Mouse (Mus musculus) layer of hippocampus, adult 11-12 months (tissue): ENCODE results near the gene Fam174b.

ENCODE experiments used
- DNase-seq: peaks from one replicate; pipeline ENCODE4 v3.0.0; 2022; ENCODE audit warnings: low spot score

Gene Fam174b

GRCm38 (mm10) chr7:73740111-73741035, at the start of gene Fam174b:
Gene Fam174b (plus strand): TSS chr7:73740302.
- DNase-seq: peak; percentile 50

GRCm38 (mm10) chr7:73697092-73697491, 43.0 kb upstream of the Fam174b start:
- no peak for DNase-seq

- DNase-seq: no peak
Measured at GRCm38 (mm10) chr7:73704305-73704704, 35.8 kb upstream of the Fam174b start.

GRCm38 (mm10) chr7:73713506-73713905, 26.6 kb upstream of the Fam174b start:
- DNase-seq: no peak

GRCm38 (mm10) chr7:73715928-73716749, 24.0 kb upstream of the Fam174b start:
- DNase-seq: peak; percentile 20

GRCm38 (mm10) chr7:73716841-73717240, 23.3 kb upstream of the Fam174b start:
- no peak for DNase-seq

- DNase-seq: no peak
Measured at GRCm38 (mm10) chr7:73718031-73718430, 22.1 kb upstream of the Fam174b start.

- no peak for DNase-seq
Measured at GRCm38 (mm10) chr7:73718497-73719007, 21.6 kb upstream of the Fam174b start.

- no peak for DNase-seq
Measured at GRCm38 (mm10) chr7:73721046-73721445, 19.1 kb upstream of the Fam174b start.

GRCm38 (mm10) chr7:73721764-73722163, 18.3 kb upstream of the Fam174b start:
- no peak for DNase-seq

GRCm38 (mm10) chr7:73729913-73730312, 10.2 kb upstream of the Fam174b start:
- no peak for DNase-seq

- DNase-seq: no peak
Measured at GRCm38 (mm10) chr7:73730430-73731022, 9.6 kb upstream of the Fam174b start.

- DNase-seq: no peak
Measured at GRCm38 (mm10) chr7:73736046-73736445, 4.1 kb upstream of the Fam174b start.

GRCm38 (mm10) chr7:73741392-73741791, 1.3 kb downstream of the Fam174b start:
- DNase-seq: no peak

GRCm38 (mm10) chr7:73741841-73742240, 1.7 kb downstream of the Fam174b start:
- DNase-seq: no peak

- no peak for DNase-seq
Measured at GRCm38 (mm10) chr7:73743144-73743543, 3.0 kb downstream of the Fam174b start.

- no peak for DNase-seq
Measured at GRCm38 (mm10) chr7:73743831-73744370, 3.8 kb downstream of the Fam174b start.

- DNase-seq: no peak
Measured at GRCm38 (mm10) chr7:73745903-73746302, 5.8 kb downstream of the Fam174b start.

GRCm38 (mm10) chr7:73746836-73747235, 6.7 kb downstream of the Fam174b start:
- DNase-seq: no peak

GRCm38 (mm10) chr7:73747531-73747930, 7.4 kb downstream of the Fam174b start:
- DNase-seq: no peak

- no peak for DNase-seq
Measured at GRCm38 (mm10) chr7:73748437-73749108, 8.5 kb downstream of the Fam174b start.
